Mouse (Mus musculus): Measurements from ENCODE around the gene Polr2l. TPM values are rescaled to one million over a fixed set of nuclear protein-coding genes. Genes with fewer than 3 reads are reported as not detected.

Polr2l gene
- polyA plus RNA-seq, 1 experiment from 2014 or later, result 85.9 TPM

Other genes starting within 250 kb of the Polr2l start
- gene Phrf1, start 246.3 kb downstream of the Polr2l start, polyA plus RNA-seq (2015; fragmentation: Nextera tagmentation; extraction: Ambion mirVana), result 66.1 and 71.7 TPM in 2 replicates
- 1.5 and 6.1 TPM in 2 replicates for gene Irf7, start 208.7 kb downstream of the Polr2l start, polyA plus RNA-seq (2015; fragmentation: Nextera tagmentation; extraction: Ambion mirVana)
- gene Cdhr5, start 198.3 kb downstream of the Polr2l start, polyA plus RNA-seq (2015; fragmentation: Nextera tagmentation; extraction: Ambion mirVana), result not detected in 2 replicates
- 2.8 and 4.1 TPM in 2 replicates for gene Sct, start 196.0 kb downstream of the Polr2l start, polyA plus RNA-seq (2015; fragmentation: Nextera tagmentation; extraction: Ambion mirVana)
- 0.64 and 0.90 TPM in 2 replicates for gene Drd4, start 183.1 kb downstream of the Polr2l start, polyA plus RNA-seq (2015; fragmentation: Nextera tagmentation; extraction: Ambion mirVana)
- gene Deaf1, start 147.4 kb downstream of the Polr2l start, polyA plus RNA-seq (2015; fragmentation: Nextera tagmentation; extraction: Ambion mirVana), result 169 and 205 TPM in 2 replicates
- gene Tmem80, start 147.4 kb downstream of the Polr2l start, polyA plus RNA-seq (2015; fragmentation: Nextera tagmentation; extraction: Ambion mirVana), result 54.7 and 58.8 TPM in 2 replicates
- gene Eps8l2, start 136.3 kb downstream of the Polr2l start, polyA plus RNA-seq (2015; fragmentation: Nextera tagmentation; extraction: Ambion mirVana), result 1.00 and 1.2 TPM in 2 replicates
- 286 and 298 TPM in 2 replicates for gene Taldo1, start 82.9 kb downstream of the Polr2l start, polyA plus RNA-seq (2015; fragmentation: Nextera tagmentation; extraction: Ambion mirVana)
- 52.5 and 53.3 TPM in 2 replicates for gene Gatd1, start 61.0 kb downstream of the Polr2l start, polyA plus RNA-seq (2015; fragmentation: Nextera tagmentation; extraction: Ambion mirVana)
- 153 and 184 TPM in 2 replicates for gene Cend1, start 45.6 kb downstream of the Polr2l start, polyA plus RNA-seq (2015; fragmentation: Nextera tagmentation; extraction: Ambion mirVana)
- gene Slc25a22, start 37.2 kb downstream of the Polr2l start, polyA plus RNA-seq (2015; fragmentation: Nextera tagmentation; extraction: Ambion mirVana), result 94.0 and 107 TPM in 2 replicates
- gene Pidd1, start 31.1 kb downstream of the Polr2l start, polyA plus RNA-seq (2015; fragmentation: Nextera tagmentation; extraction: Ambion mirVana), result 3.9 and 4.5 TPM in 2 replicates
- gene Rplp2, start 27.8 kb downstream of the Polr2l start, polyA plus RNA-seq (2015; fragmentation: Nextera tagmentation; extraction: Ambion mirVana), result 674 and 754 TPM in 2 replicates
- 19.7 and 19.8 TPM in 2 replicates for gene Pnpla2, start 19.9 kb downstream of the Polr2l start, polyA plus RNA-seq (2015; fragmentation: Nextera tagmentation; extraction: Ambion mirVana)
- gene Cracr2b, start 14.0 kb downstream of the Polr2l start, polyA plus RNA-seq (2015; fragmentation: Nextera tagmentation; extraction: Ambion mirVana), result 7.1 and 9.5 TPM in 2 replicates
- 20.6 and 20.7 TPM in 2 replicates for gene Cd151, start 7.7 kb downstream of the Polr2l start, polyA plus RNA-seq (2015; fragmentation: Nextera tagmentation; extraction: Ambion mirVana)
- 63.2 and 66.7 TPM in 2 replicates for gene Tspan4, start 108 bp upstream of the Polr2l start, polyA plus RNA-seq (2015; fragmentation: Nextera tagmentation; extraction: Ambion mirVana)
- 48.2 and 49.0 TPM in 2 replicates for gene Chid1, start 64.7 kb upstream of the Polr2l start, polyA plus RNA-seq (2015; fragmentation: Nextera tagmentation; extraction: Ambion mirVana)
- 116 and 125 TPM in 2 replicates for gene Ap2a2, start 87.0 kb upstream of the Polr2l start, polyA plus RNA-seq (2015; fragmentation: Nextera tagmentation; extraction: Ambion mirVana)
- 0.25 and 0.26 TPM in 2 replicates for gene Muc6, start 180.2 kb upstream of the Polr2l start, polyA plus RNA-seq (2015; fragmentation: Nextera tagmentation; extraction: Ambion mirVana)
- gene Muc2, start 215.2 kb upstream of the Polr2l start, polyA plus RNA-seq (2015; fragmentation: Nextera tagmentation; extraction: Ambion mirVana), result 0.22 and 0.29 TPM in 2 replicates

All from hindbrain, embryonic 15.5 days (tissue).